Mouse (Mus musculus) heart, embryonic 12.5 days (tissue): Measurements from ENCODE around the gene 1700001J03Rik. TPM values are rescaled to one million over a fixed set of nuclear protein-coding genes. Genes with fewer than 3 reads are reported as not detected.
"Not testable (repeated sequence)": the region's sequence is repeated elsewhere in the genome, so short reads cannot be mapped to it uniquely, and the experiment has no call there.

ENCODE experiments used
- ATAC-seq: fragments of 200-750 bp; cut with Nextera tagmentation; 2 replicates; pipeline ENCODE4 v1.8.0; 2017; ENCODE audit warnings: moderate TSS enrichment, moderate library complexity; ENCODE audit not compliant: insufficient number of reproducible peaks, low FRiP score
- H3K27ac ChIP-seq: fragments of 300-500 bp; sonication (generic); 2 replicates; pipeline ENCODE4 v1.5.1; 2016; ENCODE audit warnings: mild to moderate bottlenecking, moderate library complexity; ENCODE audit not compliant: poor library complexity, severe bottlenecking
- H3K27me3 ChIP-seq: fragments of 300-500 bp; sonication (generic); replicated peaks from 2 replicates; pipeline ENCODE4 v1.6.1; 2016; ENCODE audit warnings: mild to moderate bottlenecking, moderate library complexity
- H3K36me3 ChIP-seq: fragments of 300-500 bp; sonication (generic); 2 replicates; pipeline ENCODE4 v1.6.1; 2016; ENCODE audit warnings: mild to moderate bottlenecking, moderate library complexity
- H3K4me1 ChIP-seq: fragments of 300-500 bp; sonication (generic); replicated peaks from 2 replicates; pipeline ENCODE4 v1.6.1; 2016; ENCODE audit warnings: mild to moderate bottlenecking
- H3K4me2 ChIP-seq: fragments of 300-500 bp; sonication (generic); 2 replicates; pipeline ENCODE4 v1.6.1; 2016; ENCODE audit warnings: mild to moderate bottlenecking, moderate library complexity
- H3K4me3 ChIP-seq: fragments of 300-500 bp; sonication (generic); 2 replicates; pipeline ENCODE4 v1.5.1; 2016; ENCODE audit warnings: mild to moderate bottlenecking
- H3K9ac ChIP-seq: fragments of 300-500 bp; sonication (generic); 2 replicates; pipeline ENCODE4 v1.6.1; 2016; ENCODE audit warnings: mild to moderate bottlenecking, moderate library complexity
- H3K9me3 ChIP-seq: fragments of 300-500 bp; sonication (generic); replicated peaks from 2 replicates; pipeline ENCODE4 v1.6.1; 2016; ENCODE audit warnings: mild to moderate bottlenecking, moderate library complexity
- WGBS: fragments of 180-500 bp; shearing (Covaris S2); methylation state at CpG from one replicate; pipeline ENCODE4 v1.1.7; 2016; 5-methylcytosine and 5-hydroxymethylcytosine counted together
- polyA plus RNA-seq: library from polyadenylated mRNA; unstranded; fragments of >200 nt; fragmentation: Nextera tagmentation; extraction: Ambion mirVana; gene quantifications from 2 replicates; pipeline ENCODE4 v1.2.1, GENCODE M21; 2016

Gene 1700001J03Rik
- polyA plus RNA-seq, 1 experiment from 2014 or later: not detected

DNA sequence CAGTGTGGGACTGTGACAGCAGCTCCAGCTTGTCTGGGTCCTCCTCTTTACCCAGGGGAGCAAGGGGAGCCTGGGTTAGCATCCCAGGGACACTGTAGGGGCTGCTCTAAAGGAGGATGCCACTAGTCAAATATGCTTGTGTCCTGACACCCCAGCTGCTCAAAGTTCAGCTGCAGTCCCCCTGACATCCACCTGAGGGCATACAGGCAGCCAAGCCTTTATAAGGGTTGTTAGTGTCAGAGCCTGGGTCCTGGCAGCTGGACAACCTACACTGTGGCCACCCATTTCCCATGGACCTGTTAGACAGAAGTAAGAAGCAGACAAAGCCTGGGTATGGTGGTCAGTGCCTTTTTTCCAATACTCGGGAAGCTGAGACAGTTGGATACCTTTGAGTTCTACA is 3.0 kb upstream of the 1700001J03Rik start:
- H3K9ac ChIP-seq: no peak overlapping the region
- no peak overlapping the region for H3K27ac ChIP-seq
- H3K36me3 ChIP-seq: no peaks in the 10 kb centered on the region
- peaks cover 11% of the 10 kb centered on the region; the same call in 1 of the 2 replicates for H3K9me3 ChIP-seq
- ATAC-seq: no peak
- H3K27me3 ChIP-seq: no peaks in the 10 kb centered on the region
- no peaks in the 10 kb centered on the region for H3K4me1 ChIP-seq
- no peak overlapping the region for H3K4me3 ChIP-seq
- no peak overlapping the region for H3K4me2 ChIP-seq
- WGBS: 80% methylated on average over 1 of the region's 1 CpGs

DNA sequence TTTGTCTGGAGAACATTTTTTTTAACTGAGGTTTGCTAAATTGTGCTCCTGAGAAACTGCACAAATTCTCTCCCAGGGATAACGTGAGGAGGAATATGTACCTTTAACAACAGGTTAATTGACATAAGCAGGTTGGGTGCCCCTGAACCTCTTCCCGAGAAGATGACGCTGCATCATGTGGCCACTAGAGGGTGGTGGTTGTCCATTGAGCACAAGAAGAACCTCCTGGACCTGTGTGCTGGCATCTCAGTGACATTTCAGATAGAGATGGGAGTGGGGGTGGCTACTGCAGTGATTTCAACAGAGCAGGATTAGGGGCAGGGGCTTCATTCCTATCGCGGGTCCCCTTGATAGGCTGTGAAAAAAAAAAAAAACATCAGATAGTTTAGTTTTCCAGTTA is 2.3 kb upstream of the 1700001J03Rik start:
- H3K27me3 ChIP-seq, ATAC-seq, H3K27ac ChIP-seq, H3K4me2 ChIP-seq, H3K9ac ChIP-seq, H3K4me1 ChIP-seq, H3K4me3 ChIP-seq, H3K36me3 ChIP-seq: not testable (repeated sequence)
- WGBS: 19% methylated on average over 5 of the region's 5 CpGs
- peaks cover 12% of the 10 kb centered on the region; the same call in 1 of the 2 replicates for H3K9me3 ChIP-seq

DNA sequence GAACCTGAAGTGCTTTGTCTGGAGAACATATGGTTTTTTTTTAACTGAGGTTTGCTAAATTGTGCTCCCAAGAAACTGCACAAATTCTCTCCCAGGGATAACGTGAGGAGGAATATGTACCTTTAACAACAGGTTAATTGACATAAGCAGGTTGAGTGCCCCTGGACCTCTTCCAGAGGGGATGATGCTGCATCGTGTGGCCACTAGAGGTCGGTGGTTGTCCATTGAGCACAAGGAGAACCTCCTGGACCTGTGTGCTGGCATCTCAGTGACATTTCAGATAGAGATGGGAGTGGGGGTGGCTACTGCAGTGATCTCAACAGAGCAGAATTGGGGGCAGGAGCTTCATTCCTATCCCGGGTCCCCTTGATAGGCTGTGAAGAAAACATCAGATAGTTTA is 12.4 kb downstream of the 1700001J03Rik start:
- H3K9me3 ChIP-seq: peaks cover 23% of the 10 kb centered on the region
- not testable (repeated sequence) for H3K36me3 ChIP-seq, ATAC-seq, H3K4me2 ChIP-seq, H3K4me1 ChIP-seq, H3K9ac ChIP-seq, H3K4me3 ChIP-seq, H3K27me3 ChIP-seq, H3K27ac ChIP-seq
- WGBS: 57% methylated on average over 4 of the region's 4 CpGs

DNA sequence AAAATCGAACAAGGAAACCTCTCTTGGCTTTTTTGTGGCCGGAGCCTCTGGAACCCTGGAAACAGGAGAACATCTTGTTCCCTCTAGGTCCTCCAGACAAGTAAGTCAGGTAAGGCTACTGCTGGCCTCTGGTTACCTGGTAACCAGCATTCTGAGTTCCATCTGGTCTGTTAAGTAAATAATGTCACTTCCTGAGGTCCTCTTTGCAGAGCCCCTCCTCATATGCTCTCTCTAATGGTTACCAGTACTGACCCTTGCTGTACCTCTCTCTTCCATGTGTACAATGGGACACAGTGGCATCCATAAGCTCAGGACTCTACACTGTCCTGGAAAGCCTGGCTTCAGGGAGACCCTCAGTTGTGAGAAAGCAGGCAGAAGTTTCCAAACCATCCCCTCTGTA is 14.5 kb downstream of the 1700001J03Rik start, which contains the start of gene Gm6309:
TSS of gene Gm6309 (minus strand) at position 101 of the 400 bp plus-strand sequence.
- H3K27ac ChIP-seq, H3K27me3 ChIP-seq, H3K4me1 ChIP-seq, H3K36me3 ChIP-seq, ATAC-seq, H3K4me3 ChIP-seq, H3K9ac ChIP-seq, H3K4me2 ChIP-seq: not testable (repeated sequence)
- 63% methylated on average over 2 of the region's 2 CpGs for WGBS
- H3K9me3 ChIP-seq: peaks cover 23% of the 10 kb centered on the region

DNA sequence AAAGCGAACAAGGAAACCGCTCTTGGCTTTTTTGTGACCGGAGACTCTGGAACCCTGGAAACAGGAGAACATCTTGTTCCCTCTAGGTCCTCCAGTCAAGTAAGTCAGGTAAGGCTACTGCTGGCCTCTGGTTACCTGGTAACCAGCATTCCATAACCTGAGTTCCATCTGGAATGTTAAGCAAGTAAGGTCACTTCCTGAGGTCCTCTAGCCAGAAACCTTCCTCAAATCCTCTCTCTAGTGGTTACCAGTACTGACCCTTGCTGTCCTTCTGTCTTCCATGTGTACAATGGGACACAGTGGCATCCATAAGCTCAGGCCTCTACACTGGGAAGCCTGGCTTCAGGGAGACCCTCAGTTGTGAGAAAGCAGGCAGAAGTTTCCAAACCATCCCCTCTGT is 24.7 kb downstream of the 1700001J03Rik start, which contains the start of gene Gm5565:
TSS of gene Gm5565 (minus strand) at position 101 of the 400 bp plus-strand sequence.
- H3K9me3 ChIP-seq: peaks cover 17% of the 10 kb centered on the region
- not testable (repeated sequence) for H3K36me3 ChIP-seq

DNA sequence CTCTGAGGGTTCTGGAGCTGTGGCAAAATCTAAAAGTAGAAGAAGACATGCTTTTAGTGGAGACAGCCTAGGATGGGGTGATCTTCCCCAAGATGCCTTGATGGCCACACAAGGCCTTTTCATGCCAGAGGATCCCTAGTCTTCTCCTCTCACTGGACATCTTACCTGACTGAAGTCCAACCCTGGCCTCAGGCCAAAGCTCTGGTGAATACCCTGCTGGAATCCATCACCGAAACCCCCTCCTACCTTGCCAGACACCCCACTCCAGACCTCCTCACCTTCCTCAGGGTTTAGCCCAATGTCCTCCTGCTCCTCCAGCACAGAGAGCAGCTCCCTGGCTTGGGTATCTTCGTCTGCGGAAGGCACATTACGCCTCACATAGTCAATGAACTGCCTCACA is 26.8 kb downstream of the 1700001J03Rik start:
- WGBS: 78% methylated on average over 4 of the region's 4 CpGs
- H3K4me3 ChIP-seq, ATAC-seq, H3K9ac ChIP-seq, H3K27me3 ChIP-seq, H3K27ac ChIP-seq, H3K4me2 ChIP-seq, H3K4me1 ChIP-seq, H3K36me3 ChIP-seq: not testable (repeated sequence)
- H3K9me3 ChIP-seq: peaks cover 24% of the 10 kb centered on the region

More for the DNA sequence above, 24.7 kb downstream of the 1700001J03Rik start, which contains the start of gene Gm5565:
- ATAC-seq, H3K4me1 ChIP-seq, H3K27ac ChIP-seq, H3K9ac ChIP-seq, H3K27me3 ChIP-seq, H3K4me2 ChIP-seq, H3K4me3 ChIP-seq: not testable (repeated sequence)
- 84% methylated on average over 3 of the region's 3 CpGs for WGBS

DNA sequence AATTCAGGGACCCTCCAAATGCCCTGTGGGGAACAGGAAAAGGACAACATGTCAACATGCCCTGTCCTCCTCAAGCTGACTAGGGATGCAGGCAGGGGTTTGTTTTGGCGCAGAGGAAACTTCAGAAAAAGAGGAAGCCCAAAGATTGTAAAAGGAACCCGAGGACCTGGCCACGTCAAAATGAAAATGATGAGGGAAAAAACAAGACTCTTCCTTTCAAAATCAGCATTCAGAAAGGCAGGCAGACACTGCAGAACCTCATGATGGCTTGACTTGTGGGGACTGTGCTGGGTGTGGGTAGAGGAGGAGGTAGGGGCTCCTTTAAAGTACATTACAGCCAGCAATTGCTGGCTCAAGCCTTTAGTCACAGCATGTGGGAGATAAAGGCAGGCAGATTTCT is 34.6 kb downstream of the 1700001J03Rik start:
- 64% methylated on average over 3 of the region's 3 CpGs for WGBS
- no peak overlapping the region for H3K4me2 ChIP-seq
- no peak for ATAC-seq
- no peak overlapping the region for H3K27ac ChIP-seq
- no peaks in the 10 kb centered on the region for H3K36me3 ChIP-seq
- no peak overlapping the region for H3K9ac ChIP-seq
- H3K9me3 ChIP-seq: peaks cover 34% of the 10 kb centered on the region
- H3K4me3 ChIP-seq: no peak overlapping the region
- no peaks in the 10 kb centered on the region for H3K4me1 ChIP-seq
- H3K27me3 ChIP-seq: no peaks in the 10 kb centered on the region

DNA sequence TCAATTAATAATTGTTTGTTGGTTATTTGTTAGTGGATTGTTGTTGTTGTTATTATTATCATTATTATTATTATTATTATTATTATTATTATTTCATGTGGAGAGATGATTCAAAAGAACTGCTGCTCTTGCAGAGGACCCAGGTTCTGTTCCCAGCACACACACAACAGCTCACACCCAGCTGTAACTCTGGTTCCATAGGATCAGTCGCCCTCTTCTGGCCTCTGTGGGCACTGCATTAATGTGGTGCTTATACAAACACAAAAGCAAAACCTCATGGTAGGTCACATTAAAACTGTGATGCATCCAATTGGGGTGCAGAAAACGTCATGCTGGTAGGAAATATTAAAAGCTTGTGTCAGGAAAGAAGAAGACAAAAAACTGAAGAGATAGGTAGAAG is 37.2 kb downstream of the 1700001J03Rik start:
- no peak for ATAC-seq
- no peaks in the 10 kb centered on the region for H3K4me1 ChIP-seq
- no peak overlapping the region for H3K4me3 ChIP-seq
- H3K27me3 ChIP-seq: no peaks in the 10 kb centered on the region
- 31% methylated on average over 2 of the region's 2 CpGs for WGBS
- H3K9ac ChIP-seq: no peak overlapping the region
- no peaks in the 10 kb centered on the region for H3K36me3 ChIP-seq
- H3K4me2 ChIP-seq: no peak overlapping the region
- peaks cover 36% of the 10 kb centered on the region for H3K9me3 ChIP-seq
- no peak overlapping the region for H3K27ac ChIP-seq

Other genes starting within 250 kb of the 1700001J03Rik start
- not detected in 2 replicates for gene Cyp3a25, start 175.7 kb downstream of the 1700001J03Rik start, polyA plus RNA-seq
- gene Cyp3a59, start 106.0 kb downstream of the 1700001J03Rik start, polyA plus RNA-seq: not detected in 2 replicates
- not detected in 2 replicates for gene Gm5565, start 24.8 kb downstream of the 1700001J03Rik start, polyA plus RNA-seq
- gene Gm6309, start 14.6 kb downstream of the 1700001J03Rik start, polyA plus RNA-seq: not detected in 2 replicates
- 36.6 and 37.8 TPM in 2 replicates for gene Rnf6, start 36.3 kb upstream of the 1700001J03Rik start, polyA plus RNA-seq
- 16.6 and 17.3 TPM in 2 replicates for gene Cdk8, start 45.9 kb upstream of the 1700001J03Rik start, polyA plus RNA-seq
- 0.31 and 0.32 TPM in 2 replicates for gene Wasf3, start 199.7 kb upstream of the 1700001J03Rik start, polyA plus RNA-seq